Mouse (Mus musculus) embryo, embryonic 9.5 days (tissue): ENCODE measurements around the gene Olfr601.
"Not testable (repeated sequence)": the region's sequence is repeated elsewhere in the genome, so short reads cannot be mapped to it uniquely, and the experiment has no call there.

Experiments used
- DNase-seq: peaks from one replicate; pipeline ENCODE4 v3.0.0-alpha.2; 2017; ENCODE audit errors: extremely low spot score

Olfr601 gene

DNA sequence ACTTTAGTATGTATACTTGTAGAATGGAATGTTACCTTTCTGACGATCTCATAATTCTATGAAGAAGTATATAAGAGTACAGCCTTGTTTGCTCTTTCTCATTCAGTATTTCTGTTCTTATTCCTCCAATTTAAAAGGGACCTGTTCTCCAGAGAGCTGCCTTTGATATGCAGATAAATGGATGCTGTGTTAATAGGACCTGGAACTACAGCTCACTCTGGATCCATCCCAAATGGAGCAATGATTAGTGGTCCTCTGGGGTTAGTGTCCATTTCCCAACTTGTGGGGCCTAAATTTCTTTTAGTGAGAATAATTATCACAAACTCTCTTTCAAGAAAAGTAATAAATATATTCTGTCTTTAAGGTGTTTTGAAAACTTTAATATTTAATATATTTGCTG lies at the start of gene Olfr601:
Gene Olfr601, minus strand, starts transcription at position 101 of the 400 bp plus-strand sequence.
- DNase-seq: no peak

GRCm38 (mm10) chr7:103406521-103407055 lies 44.1 kb upstream of the Olfr601 start:
- DNase-seq: not testable (repeated sequence)

DNA sequence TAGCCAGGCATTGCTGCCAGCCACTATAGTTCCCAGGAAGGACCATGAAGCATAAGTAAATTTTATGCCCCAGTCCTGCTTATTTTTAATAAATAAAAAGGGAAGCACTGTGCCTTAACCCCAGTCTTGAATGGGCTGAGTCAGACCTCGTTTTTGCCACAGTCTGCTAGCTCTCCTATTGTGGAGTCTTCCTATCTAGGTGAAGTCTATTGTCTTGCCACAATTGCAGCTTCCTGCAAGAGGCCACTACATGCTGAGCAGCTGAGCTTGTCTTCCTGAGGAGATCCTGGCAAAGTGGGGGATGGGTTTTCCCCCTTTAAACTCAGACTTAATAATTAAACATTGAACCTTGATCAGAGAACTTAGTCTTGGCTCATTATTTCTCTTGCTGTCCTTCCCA lies 36.5 kb upstream of the Olfr601 start:
- DNase-seq: no peak

GRCm38 (mm10) chr7:103397758-103398157 lies 35.3 kb upstream of the Olfr601 start:
- no peak for DNase-seq

- no peak for DNase-seq
These were observed 23.6 kb upstream of the Olfr601 start, which contains the start of gene Olfr603 for GRCm38 (mm10) chr7:103386077-103386476. Gene Olfr603, minus strand, starts transcription at chr7:103386177.

- no peak for DNase-seq
These were observed 12.9 kb downstream of the Olfr601 start, which contains the start of gene Olfr600 for GRCm38 (mm10) chr7:103349569-103349968. Gene Olfr600, minus strand, starts transcription at chr7:103349669.

DNA sequence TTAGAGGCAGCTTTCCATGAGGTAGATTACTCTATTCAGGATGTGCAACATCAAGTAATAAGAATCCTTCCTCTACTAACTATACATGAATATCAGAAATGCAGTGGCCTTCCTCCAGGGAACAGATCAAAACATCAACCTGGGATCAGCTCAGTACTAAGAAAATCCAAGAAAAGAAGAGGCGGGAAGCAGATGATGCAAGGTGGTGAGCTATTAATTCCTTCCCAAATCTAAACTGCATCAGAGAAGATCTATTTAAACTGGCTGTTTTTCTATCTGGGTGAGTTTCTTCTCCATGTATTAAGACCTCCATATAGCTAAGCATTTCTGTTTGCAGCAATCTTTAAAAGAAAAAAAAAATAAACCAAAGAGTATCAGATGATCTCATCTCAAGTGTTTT lies 26.8 kb downstream of the Olfr601 start, which contains the start of gene Olfr599:
Gene Olfr599, plus strand, starts transcription at position 301 of the 400 bp plus-strand sequence.
- DNase-seq: no peak

DNA sequence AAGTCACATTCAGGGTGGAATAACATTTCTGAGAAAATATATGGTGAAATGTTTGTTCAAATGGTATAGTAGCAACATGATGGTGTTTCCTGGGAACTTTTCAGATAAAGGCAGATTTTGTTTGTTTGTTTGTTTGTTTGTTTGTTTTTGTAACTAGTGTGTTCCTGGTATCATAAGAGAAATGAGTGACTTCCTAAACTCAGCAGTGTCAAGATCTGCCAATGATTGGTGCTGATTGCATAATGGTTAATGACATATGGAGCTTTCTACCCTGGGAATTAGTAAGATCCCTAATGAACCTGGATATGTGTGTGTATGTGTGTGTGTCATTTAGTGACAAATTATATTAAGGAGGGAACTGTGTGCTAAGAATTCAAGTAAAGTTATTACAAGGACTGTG lies 39.2 kb downstream of the Olfr601 start, which contains the start of gene Olfr598:
Gene Olfr598, plus strand, starts transcription at position 301 of the 400 bp plus-strand sequence.
- DNase-seq: no peak

DNA sequence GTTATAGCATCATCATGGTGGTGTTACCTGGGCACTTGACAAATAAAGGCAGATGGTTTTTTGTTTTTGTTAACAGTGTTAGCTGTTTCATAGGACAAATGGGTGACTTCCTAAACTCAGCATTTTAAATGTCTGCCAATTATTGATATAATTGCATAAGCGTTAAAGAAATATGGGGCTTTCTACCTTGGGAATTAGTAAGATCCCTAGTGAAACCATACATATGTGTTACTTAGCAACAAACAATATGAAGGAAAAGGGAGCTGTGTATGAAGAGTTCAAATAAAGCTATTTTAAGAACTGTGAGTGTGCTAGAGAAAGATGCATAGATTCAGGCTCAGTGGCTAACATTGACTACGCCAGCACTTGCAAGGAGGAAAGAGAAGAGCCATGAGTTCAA lies 46.4 kb downstream of the Olfr601 start, which contains the start of gene Olfr597:
Gene Olfr597, plus strand, starts transcription at position 301 of the 400 bp plus-strand sequence.
- DNase-seq: not testable (repeated sequence)
